Mouse (Mus musculus) layer of hippocampus, postnatal 10 days (tissue): Measurements from ENCODE around the gene Actr3b. TPM values are rescaled to one million over a fixed set of nuclear protein-coding genes. Genes with fewer than 3 reads are reported as not detected.
A peak's percentile ranks its signal among the peaks of the same experiment; 100 is the strongest.

Experiments used
- DNase-seq, 2 experiments: peaks; one replicate each; pipeline ENCODE4 v3.0.0; 2021; ENCODE audit warnings: low spot score in 2 of 2
- total RNA-seq, 2 experiments: library from RNA; stranded (reverse); gene quantifications; 2 replicates each; pipeline ENCODE4 v1.2.3; 2021

Gene Actr3b
- total RNA-seq, 2 experiments from 2014 or later = 221 to 229 TPM

DNA sequence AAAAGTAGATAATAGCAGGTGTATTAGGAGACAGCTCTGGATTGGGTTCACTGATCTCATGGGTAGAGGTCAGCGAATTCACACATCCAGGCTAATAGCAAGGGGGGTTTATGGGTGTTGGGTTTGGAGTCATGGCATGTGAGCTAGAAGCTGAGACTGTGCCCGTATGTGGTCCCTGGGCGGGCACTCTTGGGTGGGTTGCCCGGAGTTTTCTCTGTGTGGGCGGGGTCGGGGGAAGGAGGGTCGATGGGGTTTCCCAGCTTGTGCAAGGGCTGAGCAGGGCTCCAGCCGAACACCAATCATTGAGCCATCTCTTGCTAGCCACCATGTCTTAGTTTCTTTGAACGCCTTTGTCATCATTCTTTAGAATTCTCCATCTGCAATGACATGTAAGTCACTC is 12.7 kb downstream of the Actr3b start:
- DNase-seq = no peak

DNA sequence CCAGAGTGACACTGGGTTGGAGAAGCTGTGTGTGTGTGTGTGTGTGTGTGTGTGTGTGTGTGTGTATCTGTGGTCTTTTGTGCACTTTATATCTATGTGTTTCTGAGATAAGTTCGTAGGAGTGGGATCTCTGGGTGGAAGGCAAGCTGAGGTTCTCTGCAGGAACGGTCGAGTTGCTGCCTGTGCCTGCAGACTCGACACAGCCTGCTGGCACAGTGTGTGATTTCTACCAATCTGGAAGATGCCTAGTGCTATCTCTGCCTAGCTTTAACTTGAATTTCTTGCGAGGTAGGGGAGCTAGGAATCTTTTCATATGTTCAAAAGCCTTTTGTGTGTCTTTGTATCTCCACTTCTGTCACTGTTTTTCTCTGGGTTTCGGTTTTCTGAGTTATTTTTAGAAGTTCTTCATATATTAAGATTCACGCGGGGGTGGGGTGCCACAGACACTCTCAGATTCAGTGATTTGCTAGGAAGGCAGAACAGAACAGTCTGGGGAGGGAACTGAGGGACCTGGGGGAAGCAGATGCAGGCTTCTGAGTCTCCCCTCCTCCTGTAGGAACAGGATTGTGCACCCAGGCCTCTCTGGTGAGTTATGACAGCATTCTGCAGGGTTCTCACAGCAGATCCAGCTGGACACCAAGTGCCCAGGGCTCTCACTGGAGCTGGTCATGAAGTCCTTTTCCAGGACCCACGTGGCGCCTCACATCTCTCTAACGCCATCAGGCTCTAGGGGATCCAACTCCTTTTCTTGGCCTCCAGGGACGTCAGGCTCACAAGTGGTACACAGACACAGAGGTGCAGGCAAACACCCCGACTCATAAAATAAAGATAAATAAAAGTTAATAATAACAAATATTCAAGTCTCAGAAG is 14.4 kb downstream of the Actr3b start:
- DNase-seq = no peak

DNA sequence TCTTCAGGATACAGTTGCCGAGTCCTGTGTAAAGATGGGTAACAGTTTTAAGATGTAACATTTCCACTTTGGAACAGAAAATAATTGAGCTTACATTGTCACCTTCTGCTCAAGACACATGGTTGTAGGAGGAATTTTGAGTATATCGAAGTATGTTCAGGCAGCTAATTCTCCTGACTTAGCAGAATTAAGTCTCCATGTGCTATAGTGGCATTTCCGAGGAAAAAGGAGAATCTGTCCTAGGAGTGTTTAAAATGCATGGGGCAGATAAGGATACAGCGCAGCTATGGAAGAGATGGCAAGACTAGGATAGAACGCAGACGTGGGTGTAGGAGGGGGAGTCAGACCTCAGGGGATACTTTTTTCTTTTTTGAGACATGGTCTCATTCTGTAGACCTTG is 31.8 kb downstream of the Actr3b start:
- DNase-seq = no peak

DNA sequence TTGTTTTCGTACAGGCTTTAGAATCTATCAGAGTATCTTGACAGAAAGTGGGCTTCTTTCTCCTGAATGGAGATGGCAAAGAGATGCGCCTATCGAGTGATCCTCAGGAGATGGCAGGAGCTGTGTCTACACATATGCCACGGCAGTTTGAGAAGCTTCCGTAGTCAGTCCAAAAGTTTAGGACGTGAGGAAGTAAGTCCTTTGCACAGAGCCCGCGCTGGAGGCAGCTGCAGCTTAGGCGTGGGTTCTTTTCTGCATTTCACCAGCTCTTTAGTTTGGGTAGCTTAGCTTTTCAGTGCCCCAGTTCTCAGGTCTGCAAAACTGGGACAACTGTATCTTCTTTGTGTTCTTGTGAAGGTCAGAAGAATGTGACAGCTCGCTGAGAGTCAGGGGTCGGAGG is 38.0 kb downstream of the Actr3b start:
- no peak for DNase-seq

DNA sequence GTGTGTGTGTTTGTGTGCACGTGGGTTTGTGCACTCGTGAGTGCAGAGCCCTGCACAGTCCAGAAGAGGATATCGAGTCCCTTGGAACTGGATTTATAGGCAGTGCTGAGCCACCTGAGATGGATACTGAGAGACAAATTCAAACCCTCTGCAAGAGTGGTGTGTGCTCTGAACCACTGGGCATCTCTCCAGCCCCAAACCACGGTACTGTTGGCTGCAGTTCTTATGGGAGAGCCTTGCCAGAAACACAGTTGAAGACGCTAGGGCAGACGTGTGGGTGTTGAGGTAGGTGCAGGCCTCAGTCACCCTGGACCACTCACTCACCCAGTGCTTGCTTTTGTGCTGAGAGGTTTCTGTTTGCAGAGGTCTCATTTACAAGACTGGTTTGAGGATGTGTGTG is 41.1 kb downstream of the Actr3b start:
- DNase-seq = peak in 1 of 2 experiments; percentile 48

DNA sequence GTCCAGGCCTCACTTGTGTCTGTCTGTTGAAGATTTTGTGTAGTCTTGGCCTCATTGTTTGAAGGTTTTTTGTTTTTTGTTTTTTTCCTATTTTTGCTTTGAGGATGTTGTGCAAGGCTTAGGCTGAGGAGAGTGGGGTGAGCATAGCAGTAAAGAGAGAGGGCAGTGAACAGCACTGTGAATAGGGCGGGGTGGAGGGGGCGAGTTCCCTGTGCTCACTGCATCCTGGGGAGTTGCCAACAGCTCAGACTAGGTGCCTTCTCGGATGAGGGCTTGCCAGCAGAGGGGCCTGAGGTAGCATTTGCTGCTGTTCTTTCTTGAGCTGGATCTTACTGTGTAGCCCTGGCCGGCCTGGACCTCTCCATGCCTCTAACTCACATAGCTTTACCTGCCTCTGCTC is 41.9 kb downstream of the Actr3b start:
- no peak for DNase-seq

DNA sequence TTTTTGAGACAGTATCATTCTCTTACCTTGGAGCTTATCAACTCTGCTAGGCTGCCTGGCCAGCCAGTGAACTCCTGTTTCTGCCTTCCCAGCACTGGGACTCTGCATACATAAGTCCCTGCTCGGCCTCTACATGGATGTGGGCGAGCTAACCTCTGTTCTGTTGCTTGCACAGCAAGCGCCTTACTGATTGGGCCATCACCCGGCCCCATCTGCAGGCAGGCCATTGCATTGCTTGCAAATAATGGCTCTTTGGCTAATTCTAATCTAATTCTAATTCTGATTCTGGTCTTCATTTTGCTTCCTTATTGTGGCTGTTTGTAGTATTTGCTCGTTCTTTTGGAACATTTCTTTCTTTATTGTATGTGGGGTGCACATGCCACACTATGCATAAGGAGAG is 44.8 kb downstream of the Actr3b start:
- DNase-seq = no peak

DNA sequence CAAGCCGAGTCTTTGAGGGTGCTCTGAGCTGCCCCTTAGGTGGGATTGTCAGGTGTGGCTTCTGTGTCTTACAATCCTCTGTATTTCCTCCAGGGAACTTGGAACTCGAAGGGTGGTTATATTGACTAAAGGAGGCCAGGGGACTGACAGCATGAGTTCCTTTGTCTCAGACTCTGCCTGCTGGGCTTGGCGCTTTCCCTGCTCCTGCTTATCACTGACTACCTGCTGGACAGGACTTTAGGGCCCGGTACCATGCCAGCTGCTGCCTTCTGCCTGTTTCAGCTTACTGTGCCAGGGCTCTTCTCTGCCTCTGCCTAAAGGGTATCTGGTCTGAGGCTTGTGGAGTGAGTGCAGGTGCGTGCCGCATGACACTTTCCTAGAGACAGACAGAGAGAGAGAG is 53.1 kb downstream of the Actr3b start:
- DNase-seq = no peak

DNA sequence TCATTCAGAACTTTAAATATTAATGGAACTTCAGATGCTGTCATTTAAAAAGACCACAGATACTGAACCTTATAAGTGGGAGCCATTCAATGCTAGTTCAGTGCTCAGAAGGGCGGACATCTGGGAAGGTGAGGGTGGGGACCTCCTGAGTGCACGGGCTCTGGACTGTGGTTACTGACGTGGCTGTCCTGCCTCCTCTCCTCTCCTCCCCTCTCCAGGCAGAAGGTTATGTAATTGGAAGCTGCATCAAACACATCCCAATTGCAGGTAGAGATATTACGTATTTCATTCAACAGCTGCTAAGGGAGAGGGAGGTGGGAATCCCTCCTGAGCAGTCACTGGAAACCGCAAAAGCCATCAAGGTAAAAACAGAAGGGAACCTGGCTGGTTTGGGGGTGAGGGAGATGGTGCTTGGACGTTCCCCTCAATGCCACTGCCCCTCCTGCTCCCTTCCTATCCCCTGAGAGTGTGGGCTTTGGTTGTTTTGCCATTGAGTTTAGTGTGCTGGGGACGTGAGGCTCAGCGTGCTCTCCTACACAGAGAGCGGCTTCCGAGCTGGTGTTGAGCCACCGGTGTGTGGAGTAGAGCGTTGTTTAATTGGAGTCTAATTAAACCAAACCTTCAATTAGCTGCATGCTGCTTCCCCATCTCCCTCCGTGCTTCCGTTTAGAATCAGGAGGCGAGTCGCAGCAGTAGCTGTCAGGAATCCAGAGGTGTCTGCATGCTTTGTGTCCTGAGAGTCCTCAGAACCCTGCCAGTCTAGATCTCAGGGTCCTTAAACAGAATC is 69.7 kb downstream of the Actr3b start:
- no peak for DNase-seq

DNA sequence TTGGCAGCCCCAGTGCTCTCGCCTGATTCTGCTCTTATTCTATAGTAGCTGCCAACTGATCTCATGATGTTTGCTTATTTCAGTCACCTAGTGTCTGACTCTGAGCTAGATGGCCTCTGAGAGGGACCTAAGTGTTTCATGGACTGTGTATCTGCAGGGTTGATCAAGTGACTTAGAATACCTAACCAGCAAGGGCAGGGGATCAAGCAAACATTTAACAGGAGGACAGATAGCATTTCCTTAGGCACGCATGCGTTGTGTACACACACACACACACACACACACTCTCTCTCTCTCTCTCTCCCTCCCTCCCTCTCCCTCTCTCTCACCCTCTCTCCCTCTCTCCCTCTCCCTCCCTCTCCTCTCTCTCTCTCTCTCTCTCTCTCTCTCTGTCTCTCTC is 71.0 kb downstream of the Actr3b start:
- DNase-seq = no peak

DNA sequence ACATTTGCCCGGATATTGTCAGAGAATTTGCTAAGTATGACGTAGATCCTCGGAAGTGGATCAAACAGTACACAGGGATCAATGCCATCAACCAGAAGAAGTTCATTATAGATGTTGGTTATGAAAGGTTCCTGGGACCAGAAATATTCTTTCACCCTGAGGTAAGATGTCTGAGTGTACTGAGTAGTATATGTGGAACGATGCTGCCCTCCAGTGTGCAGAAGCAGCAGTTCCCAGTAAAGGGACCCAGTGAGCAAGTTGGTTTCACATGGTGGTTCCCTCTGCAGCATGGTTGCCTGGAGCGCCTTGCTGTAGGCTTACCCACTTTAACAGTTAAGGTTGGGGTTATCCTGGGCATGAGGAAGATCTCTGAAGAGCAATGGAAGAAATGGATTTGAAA is 71.8 kb downstream of the Actr3b start:
- DNase-seq = peak; percentile 65 to 73

DNA sequence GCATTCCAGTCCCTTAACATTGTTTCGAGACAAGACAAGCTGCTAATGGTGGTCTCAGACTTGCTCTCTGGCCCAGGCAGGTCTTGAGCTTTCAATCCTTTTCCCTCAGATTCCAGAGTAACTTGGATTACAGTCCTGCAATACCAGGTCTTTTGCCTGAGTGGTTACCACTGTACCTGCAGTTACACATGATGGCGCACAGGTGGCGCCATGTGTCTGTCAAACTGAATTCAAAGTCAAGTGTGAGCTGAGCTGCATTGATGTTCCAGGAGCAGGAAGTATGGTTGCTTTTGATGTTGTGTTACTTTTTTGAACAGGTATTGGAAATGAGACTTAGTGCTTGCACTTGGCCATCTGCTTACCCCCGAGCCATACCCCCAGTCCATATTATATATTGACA is 79.6 kb downstream of the Actr3b start:
- peak; percentile 53 to 61 for DNase-seq

DNA sequence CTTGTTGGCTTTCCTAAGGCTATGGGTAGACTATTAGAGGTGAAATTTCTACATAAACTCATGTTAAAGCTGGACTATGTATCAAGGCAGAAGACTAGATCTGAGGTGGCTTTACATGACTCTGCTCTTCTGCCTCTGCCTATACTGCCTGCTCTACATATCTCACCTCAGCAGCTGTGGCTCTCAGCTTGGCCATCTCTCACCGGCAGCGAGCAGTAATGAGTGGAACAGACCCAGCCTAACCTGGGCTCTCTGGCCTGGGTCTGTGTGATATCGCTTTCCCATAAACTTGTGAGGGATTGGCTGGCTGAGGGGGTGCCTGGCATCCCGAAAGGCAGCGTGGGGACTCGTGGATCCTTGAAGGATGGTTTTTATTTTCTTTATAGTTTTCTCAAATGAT is 86.8 kb downstream of the Actr3b start:
- no peak for DNase-seq

DNA sequence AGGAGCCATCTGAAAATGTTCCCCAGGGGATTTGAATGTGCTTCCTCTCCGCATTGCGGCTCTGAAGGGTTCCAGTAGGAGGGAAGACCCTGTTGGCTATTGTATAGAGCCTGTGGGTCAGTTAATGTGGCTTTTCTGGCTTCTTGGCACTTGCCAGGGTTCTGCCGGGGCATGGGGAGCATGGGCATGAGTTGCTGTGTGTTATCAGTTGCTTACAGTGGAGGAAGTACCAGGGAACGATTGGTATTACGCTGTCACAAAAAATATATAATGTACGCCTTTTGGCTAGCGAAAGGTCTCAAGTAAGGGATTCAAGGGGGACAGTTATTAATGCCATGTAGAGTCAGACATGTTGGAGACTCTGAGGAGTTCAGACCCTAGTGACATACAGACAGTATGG is 87.4 kb downstream of the Actr3b start:
- no peak for DNase-seq

DNA sequence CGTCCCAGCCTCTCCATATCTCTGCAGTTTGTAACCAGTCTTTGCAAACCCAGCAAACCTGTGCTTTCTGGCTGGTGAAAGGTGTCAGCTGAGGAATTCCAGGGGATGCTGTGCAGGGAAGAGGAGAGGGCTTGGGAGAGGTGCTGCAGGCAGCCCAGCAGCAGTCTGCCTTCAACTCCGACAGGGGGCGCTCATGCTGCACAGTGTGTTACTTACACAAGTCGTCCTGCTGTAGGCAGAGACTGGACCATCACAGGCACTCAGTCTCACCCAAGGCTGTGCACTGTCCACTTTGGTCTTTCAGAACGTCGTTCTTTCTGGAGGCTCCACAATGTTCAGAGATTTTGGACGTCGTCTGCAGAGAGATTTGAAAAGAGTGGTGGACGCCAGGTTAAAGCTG is 88.3 kb downstream of the Actr3b start:
- peak; percentile 77 to 78 for DNase-seq

DNA sequence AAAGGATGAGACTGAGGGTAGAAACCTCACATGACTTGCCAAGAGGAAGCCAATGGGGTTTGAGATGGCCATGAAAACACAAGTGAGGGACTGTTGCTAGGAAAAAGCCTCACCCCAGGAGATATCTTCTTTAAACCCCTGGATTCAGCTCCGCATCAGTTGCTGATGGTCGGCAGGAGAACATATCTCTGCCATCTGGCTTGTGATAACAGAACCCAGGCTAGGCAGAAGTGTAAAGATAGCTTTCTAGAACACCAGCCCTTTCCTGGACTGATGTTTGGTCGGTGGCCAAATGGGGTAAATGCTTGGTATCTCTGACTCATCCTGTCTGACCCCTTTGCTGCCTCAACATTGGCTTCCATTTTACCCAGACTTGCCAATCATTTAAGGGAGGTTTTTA is 106.4 kb downstream of the Actr3b start:
- DNase-seq = no peak

DNA sequence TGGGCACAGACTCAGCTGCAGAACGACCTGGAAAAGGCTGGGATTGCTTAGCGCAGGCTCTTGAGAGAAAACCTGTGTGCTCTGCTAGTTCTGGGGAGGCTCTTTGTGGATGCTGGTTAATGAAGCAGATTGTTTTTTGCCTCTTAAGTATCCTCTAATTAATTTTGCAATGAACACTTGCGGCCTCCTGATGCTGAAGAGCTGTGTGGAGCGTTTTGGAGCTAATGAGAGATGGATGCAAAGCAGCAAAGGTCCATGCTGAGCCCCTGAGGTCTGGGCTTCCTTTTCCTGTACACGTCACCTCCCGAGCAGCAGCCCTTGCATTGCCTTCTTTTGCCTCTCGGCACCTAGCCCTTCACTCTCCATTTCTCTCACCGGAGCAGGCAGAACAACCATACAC is 110.1 kb downstream of the Actr3b start:
- no peak for DNase-seq

DNA sequence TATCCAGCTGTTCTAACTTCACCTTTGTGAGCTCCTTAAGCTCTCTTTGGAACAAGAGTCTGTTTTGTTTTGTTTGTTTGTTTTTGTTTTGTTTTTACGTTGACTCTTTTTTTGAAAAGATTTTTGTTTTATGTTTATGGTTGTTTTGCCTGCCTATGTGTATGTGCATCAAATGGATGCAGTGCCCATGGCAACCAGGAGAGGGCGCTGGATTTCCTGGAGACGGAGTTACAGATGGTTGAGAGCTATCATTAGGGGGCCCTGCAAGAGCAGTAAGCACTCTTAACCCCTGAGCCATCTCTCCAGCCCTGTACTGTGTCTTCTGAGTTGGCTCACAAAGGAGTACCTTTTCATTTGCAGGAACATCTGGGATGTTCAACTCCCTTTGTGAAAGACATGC is 110.8 kb downstream of the Actr3b start:
- DNase-seq = no peak

DNA sequence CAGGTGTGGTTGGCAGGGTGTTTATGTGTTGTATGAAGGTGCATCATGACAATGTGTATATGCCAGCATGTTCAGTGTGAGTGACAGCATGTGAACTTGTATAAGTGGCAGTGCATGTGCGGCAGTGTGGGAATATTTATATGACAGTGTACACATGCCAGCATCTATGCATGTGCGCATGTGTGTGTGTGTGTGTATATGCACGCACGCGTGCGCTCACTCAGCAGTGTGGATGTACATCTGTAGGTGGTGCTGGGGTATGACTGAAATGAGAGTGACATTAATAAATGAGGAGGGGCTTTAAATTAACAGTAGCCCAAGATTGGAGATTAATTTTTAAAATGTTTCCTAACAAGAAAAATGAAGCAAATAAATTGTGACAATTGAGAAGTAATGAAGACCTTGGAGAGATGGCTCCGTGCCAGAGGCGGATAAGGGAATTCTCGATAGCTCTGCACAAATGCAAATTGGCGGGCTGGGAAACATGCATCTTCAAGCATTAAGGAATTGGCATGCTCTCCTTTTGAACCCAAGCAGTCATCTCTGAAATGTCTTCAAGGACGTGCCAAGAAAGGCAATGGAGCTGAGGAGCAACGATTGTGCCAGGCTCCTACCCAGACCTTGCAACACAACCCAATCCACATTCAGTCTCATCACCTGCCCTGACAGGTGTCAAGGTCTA is 111.7 kb downstream of the Actr3b start:
- no peak for DNase-seq

DNA sequence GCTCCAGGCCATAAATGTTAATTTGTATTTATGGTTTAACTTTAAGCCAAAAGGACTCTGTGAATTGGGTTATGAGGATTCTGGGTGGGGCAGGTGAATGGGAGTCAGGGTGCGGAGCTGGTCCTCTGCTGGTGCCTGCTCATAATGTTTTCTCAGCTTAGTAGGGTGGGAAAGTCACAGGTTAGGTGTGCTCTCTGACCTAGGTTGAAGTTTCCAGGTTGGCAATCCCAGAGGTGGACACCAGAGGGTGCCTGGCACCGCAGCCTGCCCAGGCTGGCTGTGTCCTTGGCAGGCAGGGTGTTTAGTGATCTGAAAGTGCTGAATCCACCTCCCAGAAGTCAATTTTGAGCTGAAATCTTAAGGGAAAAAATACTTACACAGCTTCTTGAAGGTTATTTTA is 113.2 kb downstream of the Actr3b start:
- DNase-seq = peak; percentile 30 to 46

DNA sequence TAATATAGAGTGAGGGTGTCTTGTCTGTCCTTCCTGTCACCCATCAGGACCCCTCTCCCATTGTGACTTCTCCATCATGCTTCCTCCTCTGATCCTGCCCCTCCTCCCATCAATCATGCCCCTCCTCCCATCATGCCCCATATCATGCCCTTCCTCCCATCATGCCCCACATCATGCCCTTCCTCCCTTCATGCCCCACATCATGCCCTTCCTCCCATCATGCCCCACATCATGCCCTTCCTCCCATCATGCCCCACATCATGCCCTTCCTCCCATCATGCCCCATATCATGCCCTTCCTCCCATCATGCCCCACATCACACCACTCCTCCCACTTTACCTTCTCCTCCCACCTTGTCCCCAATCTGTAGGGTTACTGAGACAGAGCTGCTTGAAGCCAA is 116.1 kb downstream of the Actr3b start:
- peak in 1 of 2 experiments; percentile 0 for DNase-seq

DNA sequence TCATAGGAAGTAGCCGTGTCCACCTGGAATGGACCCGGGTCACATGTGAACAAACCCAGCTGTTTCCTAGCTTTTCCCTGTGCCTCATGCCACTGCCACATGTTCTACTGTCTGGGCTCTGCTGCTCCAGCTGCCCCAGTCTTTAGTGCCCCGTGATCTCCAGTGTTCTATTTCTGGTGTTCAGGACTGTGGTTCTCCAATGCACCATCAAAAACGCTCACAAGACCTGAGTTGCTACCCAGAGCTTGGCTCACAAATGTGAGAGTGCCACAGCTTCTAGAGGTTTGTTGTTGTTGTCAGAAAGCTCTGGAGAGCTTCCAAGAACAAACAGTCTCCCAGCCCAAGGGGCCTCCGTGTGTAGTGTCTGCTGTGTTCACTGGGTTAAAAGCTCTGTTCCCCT is 117.5 kb downstream of the Actr3b start:
- peak in 1 of 2 experiments; percentile 8 for DNase-seq
